Mouse (Mus musculus): ENCODE measurements around the gene Tjp3.
A peak's percentile ranks its signal among the peaks of the same experiment; 100 is the strongest.

The Tjp3 gene

DNA sequence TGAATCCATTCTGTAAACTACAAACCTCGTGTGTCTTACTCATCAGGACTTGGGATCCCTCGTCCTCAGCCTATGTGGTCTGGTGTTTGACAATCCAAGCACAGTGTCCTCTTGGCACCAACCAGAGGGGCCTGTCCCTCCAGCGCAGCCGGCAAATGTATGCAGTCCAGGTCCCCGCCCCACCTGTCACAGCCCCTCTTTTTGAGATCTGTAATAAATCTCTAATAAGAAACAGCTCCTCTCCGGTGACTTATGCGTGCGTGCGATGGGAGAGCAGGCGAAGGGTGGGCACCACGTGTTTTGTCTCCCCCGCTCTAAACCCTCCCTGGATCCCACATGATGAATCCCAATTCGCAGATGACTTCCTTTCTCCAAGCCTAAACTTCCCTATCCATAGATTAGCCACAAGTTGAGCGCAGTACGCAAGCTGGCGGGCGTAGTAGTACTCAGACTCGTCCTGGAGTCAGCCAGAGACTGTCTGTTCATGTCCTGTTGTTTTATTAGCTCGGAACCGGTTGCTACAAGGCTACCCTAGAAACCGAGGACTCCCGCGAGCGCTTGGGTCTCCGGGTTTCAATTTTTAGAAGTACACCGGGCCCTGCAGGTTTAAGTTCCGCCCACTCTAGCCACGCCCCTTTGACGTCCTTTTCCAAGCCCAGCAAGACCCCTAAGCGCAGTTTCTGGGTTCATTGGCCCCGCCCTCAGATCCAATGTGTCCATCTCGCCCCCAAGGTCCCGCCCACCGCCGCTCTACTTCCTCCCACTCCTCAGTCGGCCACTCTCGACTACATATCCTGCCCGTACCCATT, 28.6 kb upstream of the Tjp3 start:
- DNase-seq (ENCODE audit: low spot score in 2 of 2): no peak

GRCm38 (mm10) chr10:81319330-81319699, 27.9 kb upstream of the Tjp3 start:
- peak in 1 of 2 experiments; percentile 17 for DNase-seq (ENCODE audit: low spot score in 2 of 2)

DNA sequence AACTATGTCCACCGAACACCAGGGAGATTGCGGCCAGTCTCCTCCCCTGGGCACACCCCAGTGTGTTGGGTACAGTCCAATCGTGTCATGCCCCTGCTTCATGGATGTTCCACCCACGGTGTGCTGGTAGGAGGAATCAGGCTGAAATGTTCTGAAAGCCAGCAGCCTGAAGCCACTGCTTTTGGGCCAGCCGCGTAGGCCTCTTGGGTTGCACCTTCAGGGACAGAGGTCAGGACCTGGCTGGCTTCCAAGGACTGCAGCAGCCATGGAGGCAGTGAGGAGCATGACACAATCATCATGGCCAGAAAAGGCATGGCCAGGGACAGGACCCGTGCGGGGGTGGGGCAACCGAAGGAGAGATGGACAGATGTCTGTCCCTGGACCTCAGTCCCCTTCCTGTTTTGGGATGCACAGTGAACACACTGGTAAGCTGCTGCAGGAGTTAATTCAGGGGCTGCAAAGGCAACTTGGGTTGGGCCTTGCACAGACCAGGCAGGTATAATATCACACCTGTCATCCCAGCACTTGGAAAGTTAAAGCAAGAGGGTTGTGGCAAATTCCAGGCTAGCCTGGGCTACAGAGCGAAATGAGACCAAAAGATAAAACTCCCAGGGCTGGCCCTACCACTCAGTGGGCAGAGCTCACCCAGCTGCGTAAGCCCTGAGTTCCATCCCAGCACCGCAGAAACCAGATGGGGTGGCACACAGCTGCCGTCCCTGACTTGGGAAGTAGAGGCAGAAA, 27.4 kb upstream of the Tjp3 start:
- no peak for DNase-seq (ENCODE audit: low spot score in 2 of 2)

- DNase-seq (ENCODE audit: low spot score in 2 of 2): no peak
Observed at GRCm38 (mm10) chr10:81317273-81317672, 25.9 kb upstream of the Tjp3 start.

DNA sequence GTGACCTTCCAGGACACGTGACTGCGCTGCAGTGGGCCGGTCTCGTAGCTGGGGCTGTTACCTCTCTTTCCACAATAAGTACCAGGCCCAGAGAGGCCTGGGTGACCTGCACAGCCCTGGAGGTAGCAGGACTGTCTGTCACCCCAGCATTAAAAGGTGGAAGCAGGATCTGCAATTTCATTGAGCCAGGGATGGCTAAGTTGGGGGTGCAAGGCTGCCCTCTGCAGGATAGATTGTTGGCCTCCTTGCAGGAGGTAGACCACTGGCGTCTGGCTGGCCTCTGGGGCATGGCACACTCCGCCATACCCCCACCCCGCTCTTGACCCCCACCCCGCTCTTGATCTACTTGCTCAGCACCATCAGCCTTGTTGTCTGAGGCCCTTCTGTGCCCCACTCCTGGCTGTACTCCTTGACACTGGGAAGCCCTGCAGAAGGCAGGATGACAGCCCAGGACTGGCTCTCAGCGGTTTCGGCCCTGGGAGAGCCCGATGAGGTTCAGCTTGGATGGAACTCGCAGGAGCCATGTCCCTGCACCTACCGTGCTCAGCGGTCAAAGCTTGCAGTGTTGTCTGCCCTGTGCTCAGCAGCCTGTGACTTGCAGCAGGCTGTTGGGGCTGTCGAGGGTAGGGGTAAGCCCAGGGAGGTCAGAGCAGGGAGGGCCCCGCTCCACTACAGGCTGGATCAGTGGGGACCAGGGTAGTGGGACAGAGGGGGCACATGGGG, 25.1 kb upstream of the Tjp3 start:
- DNase-seq (ENCODE audit: low spot score in 2 of 2): no peak

GRCm38 (mm10) chr10:81315587-81315986, 24.2 kb upstream of the Tjp3 start:
- no peak for DNase-seq (ENCODE audit: low spot score in 2 of 2)

DNA sequence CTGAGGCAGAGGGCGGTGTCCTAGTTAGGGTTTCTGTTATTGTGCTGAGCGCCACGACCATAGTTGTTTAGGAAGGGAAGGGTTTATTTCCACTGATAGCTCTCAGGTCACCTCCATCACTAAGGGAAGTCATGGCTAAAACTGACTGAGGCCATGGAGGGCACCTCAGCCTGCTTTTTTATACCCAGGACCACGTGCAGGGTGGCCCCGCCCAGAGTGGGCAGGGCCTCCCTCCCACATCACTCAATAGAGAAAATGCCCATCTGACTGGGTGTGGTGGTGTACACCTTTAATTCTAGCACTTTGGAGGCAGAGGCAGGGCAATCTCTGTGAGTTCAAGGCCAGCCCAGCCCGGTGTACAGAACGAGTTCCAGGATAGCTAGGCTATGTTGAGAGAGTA, 22.8 kb upstream of the Tjp3 start:
- no peak for DNase-seq (ENCODE audit: low spot score in 2 of 2)

DNA sequence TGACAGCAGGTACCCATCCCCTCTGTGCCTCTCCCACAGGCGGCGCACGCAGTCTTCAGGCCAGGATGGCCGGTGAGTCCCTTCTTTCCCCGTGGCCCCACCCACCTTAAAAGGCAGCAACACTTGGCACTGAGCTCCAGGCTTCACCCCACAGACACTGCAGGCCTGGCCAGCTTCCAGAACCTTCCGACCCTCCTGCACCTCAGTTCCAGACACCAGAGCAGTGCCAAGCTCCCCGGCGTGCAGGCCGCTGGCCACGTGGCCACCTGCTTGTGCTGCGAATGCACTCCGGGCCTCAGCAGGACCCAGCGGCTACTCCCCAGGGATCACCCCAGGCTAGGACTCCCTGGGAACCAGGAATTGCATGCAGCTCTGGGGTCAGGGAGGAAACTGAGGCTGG, 22.2 kb upstream of the Tjp3 start:
- DNase-seq (ENCODE audit: low spot score in 2 of 2): no peak

- no peak for DNase-seq (ENCODE audit: low spot score in 2 of 2)
Observed at GRCm38 (mm10) chr10:81309571-81309970, 18.2 kb upstream of the Tjp3 start.

- DNase-seq (ENCODE audit: low spot score in 2 of 2): peak; percentile 63 to 82
Observed at GRCm38 (mm10) chr10:81306837-81307682, 15.7 kb upstream of the Tjp3 start.

DNA sequence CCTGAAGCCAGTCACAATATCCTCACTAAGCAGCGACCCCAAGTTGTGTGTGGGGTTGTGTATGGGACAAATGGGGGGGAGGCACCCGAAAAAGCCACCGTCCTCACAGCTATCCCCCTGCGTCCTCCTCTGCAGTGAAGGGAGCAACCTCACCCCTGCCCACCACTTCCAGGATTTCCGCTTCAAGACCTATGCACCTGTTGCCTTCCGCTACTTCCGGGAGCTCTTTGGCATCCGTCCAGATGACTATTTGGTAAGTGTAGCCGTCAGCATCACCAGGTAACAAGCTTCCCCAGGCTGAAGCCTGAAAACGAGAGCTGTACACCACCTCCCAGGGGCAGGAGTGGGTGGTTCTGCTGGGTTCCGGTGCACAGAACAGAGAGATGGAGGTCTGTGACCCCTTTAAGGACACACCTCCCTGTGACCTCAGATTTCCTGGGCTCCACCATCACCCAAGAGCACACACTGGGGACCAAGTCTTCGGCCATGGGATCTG, 14.8 kb upstream of the Tjp3 start:
- no peak for DNase-seq (ENCODE audit: low spot score in 2 of 2)

- no peak for DNase-seq (ENCODE audit: low spot score in 2 of 2)
Observed at GRCm38 (mm10) chr10:81305663-81306062, 14.3 kb upstream of the Tjp3 start.

DNA sequence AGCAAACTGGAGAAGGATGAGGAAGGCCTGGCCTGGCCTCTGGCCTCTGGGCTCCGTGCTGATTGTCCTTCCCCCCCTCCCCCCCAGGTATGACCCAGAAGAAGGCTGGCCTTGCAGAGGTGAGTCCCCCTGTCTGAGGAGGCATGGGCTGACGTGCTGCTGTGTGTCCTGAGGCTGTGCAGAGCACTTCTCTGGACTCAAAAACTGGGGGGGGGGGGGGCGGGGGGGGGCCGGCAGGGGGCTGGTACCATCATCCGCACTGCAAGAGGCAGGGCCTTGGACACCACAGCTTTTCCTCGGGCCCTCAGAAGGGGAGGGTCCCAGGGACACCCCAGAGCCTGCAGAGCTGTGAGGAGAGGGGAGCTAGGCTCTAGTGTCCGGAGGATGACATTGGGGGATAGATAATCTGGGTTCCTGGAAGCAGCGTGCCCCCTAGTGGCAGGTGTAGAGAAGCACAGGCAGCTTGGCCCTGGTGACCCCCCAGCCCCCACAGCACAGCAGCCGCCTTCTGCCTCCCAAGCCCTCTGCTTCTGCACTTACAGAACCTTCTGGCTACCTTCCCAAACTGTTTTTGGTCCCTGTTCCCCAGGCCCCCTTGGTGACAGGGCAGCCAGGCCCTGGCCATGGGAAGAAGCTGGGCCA, 13.3 kb upstream of the Tjp3 start:
- DNase-seq (ENCODE audit: low spot score in 2 of 2): peak in 1 of 2 experiments; percentile 55

DNA sequence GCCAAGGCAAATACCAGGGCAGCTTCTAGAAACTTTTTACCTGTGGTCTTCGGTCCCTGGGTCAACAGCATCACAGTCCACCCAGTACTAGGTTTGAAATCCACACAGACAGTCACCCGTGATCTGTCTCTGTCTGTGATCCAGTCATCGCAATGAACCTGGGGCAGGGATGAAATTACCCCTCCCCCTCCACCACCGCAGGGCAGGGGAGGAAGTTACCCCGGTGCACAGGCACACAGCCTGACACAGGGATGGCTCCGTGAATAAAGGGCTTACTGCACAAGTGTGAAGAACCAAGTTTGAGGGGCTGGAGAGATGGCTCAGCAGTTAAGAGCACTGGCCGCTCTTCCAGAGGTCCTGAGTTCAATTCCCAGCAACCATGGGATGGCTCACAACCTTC, 12.4 kb upstream of the Tjp3 start:
- no peak for DNase-seq (ENCODE audit: low spot score in 2 of 2)

DNA sequence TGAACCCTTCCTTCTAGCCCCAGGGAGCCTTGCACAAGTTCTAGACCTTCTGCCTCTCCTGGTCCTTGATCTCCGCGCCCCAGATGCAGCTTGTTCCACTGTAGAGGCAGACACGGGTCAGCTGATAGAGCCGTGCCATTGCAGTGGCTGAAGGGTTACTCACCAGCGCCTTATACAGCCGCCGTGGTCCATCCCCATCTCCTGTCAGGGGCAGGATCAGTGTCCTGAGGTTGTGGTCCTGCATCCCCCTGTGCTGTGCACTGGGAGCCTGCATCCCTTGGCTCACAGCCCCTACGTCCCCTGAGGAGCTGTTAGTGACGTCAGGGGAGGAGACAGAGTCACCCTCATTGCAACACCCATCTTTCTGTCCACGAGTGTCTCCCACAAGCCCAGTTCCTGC, 11.9 kb upstream of the Tjp3 start:
- DNase-seq (ENCODE audit: low spot score in 2 of 2): peak in 1 of 2 experiments; percentile 18

DNA sequence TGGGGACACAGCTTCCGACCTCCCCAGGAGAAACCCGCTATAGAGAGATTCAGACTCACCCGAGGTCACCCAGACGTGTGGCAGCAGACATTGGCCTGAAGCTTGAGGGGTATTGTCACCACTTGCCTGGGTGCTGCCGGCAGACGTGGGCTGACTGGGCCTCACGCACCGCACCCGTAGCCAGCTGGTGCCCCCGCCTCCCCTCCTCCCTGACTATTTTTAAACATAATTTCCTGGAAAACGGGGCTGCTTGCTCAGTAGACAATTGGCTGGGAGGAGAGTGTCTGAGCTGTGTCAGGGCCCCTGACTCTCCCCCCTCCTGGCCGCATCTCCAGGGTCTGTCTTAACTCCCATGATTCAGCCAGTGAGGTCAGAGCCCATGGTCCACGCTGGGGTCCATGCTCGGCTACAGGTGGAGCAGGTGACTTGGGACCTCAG, 11.4 kb upstream of the Tjp3 start:
- DNase-seq (ENCODE audit: low spot score in 2 of 2): peak; percentile 75 to 82

DNA sequence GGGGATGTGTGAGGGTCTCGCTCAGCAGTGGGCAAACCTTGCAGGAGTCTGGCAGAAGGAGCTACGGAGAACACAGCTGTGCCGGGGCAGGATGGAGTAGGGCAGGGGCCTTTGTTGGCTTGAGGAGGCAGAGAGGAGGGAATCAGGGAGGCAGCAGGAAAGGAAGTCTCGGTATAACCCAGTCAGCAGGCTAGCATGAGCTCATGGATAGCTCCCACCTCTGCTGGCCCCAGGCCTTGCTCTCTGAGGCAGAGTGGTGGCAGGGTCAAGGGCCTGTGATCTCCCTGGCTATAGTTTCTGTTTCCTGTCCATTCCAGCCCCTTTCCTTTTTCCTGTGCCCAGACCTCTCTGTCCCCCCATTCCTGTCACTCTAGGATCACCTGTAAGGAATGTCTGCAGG, 10.9 kb upstream of the Tjp3 start:
- DNase-seq (ENCODE audit: low spot score in 2 of 2): no peak

DNA sequence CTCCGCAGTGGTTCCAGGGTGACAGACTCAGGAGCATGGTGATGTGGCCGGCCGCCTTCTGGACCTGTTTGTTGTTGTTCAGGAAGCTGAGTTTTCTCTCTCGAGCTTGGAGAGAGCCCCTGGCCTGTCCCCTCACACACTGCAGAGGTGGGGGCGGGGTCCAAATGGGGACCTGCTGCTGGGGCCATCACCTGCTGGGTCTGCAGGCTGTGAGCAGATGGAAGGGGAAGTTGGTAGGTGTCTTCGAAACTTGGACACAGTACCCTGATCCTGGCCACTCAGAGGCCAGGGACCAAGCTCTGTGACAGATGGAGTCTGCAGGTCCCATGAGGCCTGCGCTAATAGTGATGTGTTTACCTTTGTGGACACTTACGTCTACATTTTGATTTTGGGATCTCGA, 9.9 kb upstream of the Tjp3 start:
- no peak for DNase-seq (ENCODE audit: low spot score in 2 of 2)

GRCm38 (mm10) chr10:81300352-81300907, 9.0 kb upstream of the Tjp3 start:
- DNase-seq (ENCODE audit: low spot score in 2 of 2): no peak

GRCm38 (mm10) chr10:81299585-81300351, 8.4 kb upstream of the Tjp3 start:
- DNase-seq (ENCODE audit: low spot score in 2 of 2): no peak

All from frontal cortex, postnatal 36 days (tissue).